Mouse (Mus musculus) heart, postnatal 10 days (tissue): ENCODE data around the gene Zwint. TPM values are rescaled to one million over a fixed set of nuclear protein-coding genes. Genes with fewer than 3 reads are reported as not detected.
A peak's percentile ranks its signal among the peaks of the same experiment; 100 is the strongest.

Experiments used
- DNase-seq, 2 experiments: peaks; one replicate each; pipeline ENCODE4 v3.0.0; 2021
- intact Hi-C: fragments of 180-260 bp; cut with DNase I; formaldehyde crosslinking; loops from one replicate; pipeline ENCODE4 v1.15.1; 2025
- total RNA-seq, 2 experiments: library from RNA; stranded (reverse); gene quantifications; 2 replicates each; pipeline ENCODE4 v1.2.3; 2021

Zwint gene
- total RNA-seq, result 10 to 100 TPM; 60.6 to 65.0 TPM

GRCm38 (mm10) chr10:72654270-72655016, at the start of gene Zwint:
Gene Zwint (plus strand): TSS chr10:72654845.
- intact Hi-C loops, result no loop called here
- DNase-seq, result peak; percentile 98 to 99

- intact Hi-C loops, result no loop called here
- no peak for DNase-seq
Observed at GRCm38 (mm10) chr10:72613125-72613915, 41.3 kb upstream of the Zwint start.

DNA sequence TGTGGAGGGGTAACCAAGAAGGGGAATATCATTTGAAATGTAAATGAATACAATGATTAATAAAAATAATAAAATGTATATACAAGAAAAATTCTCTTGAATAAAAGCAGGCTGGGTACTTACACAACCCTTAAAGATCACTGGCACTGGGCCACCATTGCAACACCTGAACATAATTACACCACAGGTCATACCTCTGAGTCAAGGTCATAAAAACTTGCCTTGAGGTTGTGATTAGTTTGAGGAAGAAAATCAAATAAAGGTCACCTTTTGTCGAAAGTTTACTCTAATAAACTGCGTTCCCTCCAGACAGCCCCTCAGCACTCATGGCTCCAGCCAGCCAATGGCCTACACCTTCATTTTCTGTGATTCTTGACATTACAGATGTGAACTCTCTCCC, 38.5 kb upstream of the Zwint start:
- no peak for DNase-seq
- intact Hi-C loops, result no loop called here

DNA sequence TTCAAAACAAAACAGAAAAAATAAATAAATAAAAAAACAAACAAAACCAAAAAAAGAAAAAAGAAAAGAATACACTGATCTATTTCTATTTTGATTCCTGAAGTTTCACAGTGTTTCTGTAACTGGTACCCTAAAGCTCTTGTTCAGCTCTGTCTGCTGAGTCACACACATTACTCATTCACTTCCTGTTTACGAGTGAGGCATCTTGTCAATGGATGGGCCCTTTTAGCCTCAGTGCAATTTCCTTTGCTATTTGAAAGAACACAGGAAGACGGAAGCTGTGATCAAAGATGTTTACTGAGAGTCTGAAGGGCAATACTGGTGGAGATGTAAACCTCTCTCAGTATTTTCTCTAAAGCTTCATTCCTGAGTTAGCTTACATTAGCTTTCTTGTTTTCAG, 34.1 kb upstream of the Zwint start:
- DNase-seq, result no peak
- intact Hi-C loops, result no loop called here

GRCm38 (mm10) chr10:72623561-72623960, 31.1 kb upstream of the Zwint start:
- DNase-seq, result no peak
- intact Hi-C loops, result no loop called here

GRCm38 (mm10) chr10:72634125-72634524, 20.5 kb upstream of the Zwint start:
- DNase-seq, result no peak
- intact Hi-C loops, result no loop called here

GRCm38 (mm10) chr10:72650867-72651266, 3.8 kb upstream of the Zwint start:
- intact Hi-C loops, result no loop called here
- DNase-seq, result no peak

DNA sequence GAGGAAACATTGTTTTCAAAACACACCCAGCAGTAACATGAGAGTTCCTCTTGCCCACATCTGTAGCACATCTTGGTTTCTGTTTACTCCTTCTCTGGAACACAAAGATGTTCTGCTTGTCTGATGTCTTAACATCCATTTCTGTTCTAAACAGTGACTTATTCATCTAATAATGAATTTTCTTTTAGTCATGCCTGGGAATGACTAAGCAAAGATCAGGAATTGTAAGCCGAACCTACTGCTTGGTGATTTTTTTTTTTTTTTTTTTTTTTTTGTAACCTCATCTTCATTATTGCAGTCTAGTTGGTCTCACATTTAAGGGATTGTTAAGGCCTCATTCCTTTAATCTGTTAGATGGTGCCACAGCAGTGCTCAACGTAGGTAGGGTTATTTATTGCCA, 848 bp upstream of the Zwint start:
- intact Hi-C loops, result no loop called here
- DNase-seq, result no peak

DNA sequence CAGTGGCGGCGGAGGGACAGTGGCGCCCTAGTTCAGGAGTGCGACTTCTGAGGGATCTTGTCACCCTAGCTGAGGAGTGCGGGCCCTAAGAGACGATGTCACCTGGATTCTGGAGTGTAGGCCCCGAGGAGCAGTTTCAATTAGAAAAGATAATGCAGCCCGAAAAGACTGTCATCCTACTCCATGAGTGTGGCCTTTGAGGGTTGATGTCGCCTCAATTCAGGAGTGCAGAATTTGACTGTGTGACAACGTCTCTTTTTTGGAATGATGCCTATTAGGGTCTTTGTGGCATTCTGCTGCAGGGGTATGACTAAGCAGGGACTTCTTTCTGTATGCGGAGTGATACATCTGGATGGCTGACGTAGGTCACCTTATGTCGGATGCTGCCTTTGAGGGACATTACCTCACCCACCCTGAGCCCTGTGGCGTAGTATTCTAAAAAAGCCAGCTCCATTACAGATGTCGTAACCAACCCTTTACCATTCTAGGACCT, 418 bp downstream of the Zwint start:
- peak in 1 of 2 experiments; percentile 48 for DNase-seq
- intact Hi-C loops, result no loop called here

- DNase-seq, result no peak
- intact Hi-C loops, result no loop called here
Observed at GRCm38 (mm10) chr10:72659198-72659597, 4.6 kb downstream of the Zwint start.

- intact Hi-C loops, result no loop called here
- no peak for DNase-seq
Observed at GRCm38 (mm10) chr10:72660350-72660749, 5.7 kb downstream of the Zwint start.

DNA sequence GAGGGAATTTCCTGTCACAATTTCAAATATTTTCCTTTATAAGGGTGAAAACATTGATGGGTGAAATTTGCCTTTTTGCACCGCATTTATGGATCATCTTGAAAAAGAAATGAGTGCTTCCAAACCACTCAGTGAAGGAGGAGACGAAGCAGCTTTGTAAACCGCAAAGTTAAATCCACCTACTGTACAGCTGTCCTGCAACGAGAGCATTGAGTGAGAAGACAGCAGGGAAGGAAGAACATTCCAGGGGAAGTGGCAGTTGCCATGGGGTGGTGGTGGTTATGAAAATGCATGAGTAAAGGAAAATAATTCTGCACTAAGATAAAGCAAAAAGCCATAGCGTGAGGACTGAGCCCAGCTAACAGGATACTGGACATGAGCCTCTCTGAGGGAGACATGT, 13.2 kb downstream of the Zwint start:
- no peak for DNase-seq
- intact Hi-C loops, result no loop called here

DNA sequence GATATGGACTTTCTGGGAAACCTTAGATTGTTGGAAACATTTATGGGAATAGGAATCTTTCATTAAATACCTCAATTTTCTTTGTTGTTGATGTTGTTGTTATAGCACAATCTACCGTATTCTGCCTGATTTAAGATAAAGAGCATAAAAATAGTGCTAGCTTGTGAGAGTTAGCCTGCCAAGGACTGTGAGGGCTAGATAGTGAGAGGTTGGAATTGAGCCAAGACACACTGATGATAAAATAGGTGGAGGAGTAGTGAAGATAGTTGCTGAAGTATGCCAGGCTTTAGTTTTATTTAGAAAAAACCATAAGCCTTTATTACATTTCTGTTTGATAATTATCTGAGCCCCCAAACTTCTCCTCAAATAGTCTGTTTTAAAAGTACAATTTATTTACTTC, 14.4 kb downstream of the Zwint start:
- intact Hi-C loops, result no loop called here
- no peak for DNase-seq

- DNase-seq, result no peak
- intact Hi-C loops, result no loop called here
Observed at GRCm38 (mm10) chr10:72675971-72676370, 21.3 kb downstream of the Zwint start.

GRCm38 (mm10) chr10:72676550-72676949, 21.9 kb downstream of the Zwint start:
- intact Hi-C loops, result no loop called here
- DNase-seq, result no peak

- DNase-seq, result peak; percentile 29 to 52
- intact Hi-C loops, result no loop called here
Observed at GRCm38 (mm10) chr10:72679086-72679485, 24.4 kb downstream of the Zwint start.

DNA sequence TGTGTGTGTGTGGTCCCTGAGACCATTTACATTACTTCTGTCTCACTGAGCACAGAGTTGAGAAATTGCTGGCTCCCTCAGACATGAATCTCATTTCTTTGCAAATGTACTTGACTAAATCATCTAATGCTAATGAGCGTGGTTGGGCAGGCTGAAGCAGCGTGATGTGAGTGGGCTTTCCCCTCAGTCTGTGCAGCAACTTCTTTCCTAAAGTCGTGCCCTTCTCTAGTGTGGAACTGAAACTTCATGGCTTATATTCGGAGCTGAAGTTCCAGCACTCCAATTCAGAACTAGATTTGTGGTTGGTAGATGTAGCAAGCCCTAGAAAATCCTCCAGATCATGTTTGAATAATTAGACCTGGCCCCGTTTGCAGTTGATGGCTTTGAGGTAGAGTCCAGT, 46.4 kb downstream of the Zwint start:
- DNase-seq, result no peak
- intact Hi-C loops, result no loop called here

DNA sequence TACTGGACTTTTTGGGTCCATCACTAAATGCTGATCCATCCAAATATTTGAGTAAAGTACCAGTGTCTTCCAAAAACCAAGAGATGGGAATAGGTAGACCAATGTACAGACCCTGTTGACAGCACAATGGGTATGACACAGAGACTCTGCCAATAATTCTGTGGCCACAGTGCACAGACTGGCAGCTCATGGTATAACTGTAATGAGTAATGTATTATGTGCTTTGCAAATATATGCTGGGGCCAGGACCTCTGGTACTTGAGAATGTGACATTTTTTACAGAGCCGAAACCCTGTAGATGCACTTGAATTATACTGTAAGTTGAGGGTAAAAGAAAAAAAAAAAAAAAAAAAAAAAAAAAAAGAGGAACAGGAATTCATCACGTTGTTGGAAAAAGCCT, 59.1 kb downstream of the Zwint start:
- DNase-seq, result no peak
- intact Hi-C loops, result loop anchor here (1.0 kb wide), 1 partner anchor 28 kb away; no protein-coding TSS in a partner anchor
